Mouse (Mus musculus) forebrain, embryonic 16.5 days (tissue): ENCODE results near the gene Dohh. TPM values are rescaled to one million over a fixed set of nuclear protein-coding genes. Genes with fewer than 3 reads are reported as not detected.

ENCODE experiments used
- ATAC-seq: fragments of 200-750 bp; cut with Nextera tagmentation; 2 replicates; pipeline ENCODE4 v1.8.0; 2017; ENCODE audit warnings: mild to moderate bottlenecking, moderate library complexity
- H3K27ac ChIP-seq: fragments of 300-500 bp; sonication (generic); 2 replicates; pipeline ENCODE4 v1.5.1; 2014; ENCODE audit warnings: low read length, control low read depth
- H3K27me3 ChIP-seq: fragments of 300-500 bp; sonication (generic); replicated peaks from 2 replicates; pipeline ENCODE4 v1.6.1; 2014; ENCODE audit warnings: low read length; ENCODE audit not compliant: control insufficient read depth, insufficient read depth
- H3K36me3 ChIP-seq: fragments of 300-500 bp; sonication (generic); 2 replicates; pipeline ENCODE4 v1.6.1; 2014; ENCODE audit not compliant: control insufficient read depth, insufficient read depth
- H3K4me1 ChIP-seq: fragments of 300-500 bp; sonication (generic); replicated peaks from 2 replicates; pipeline ENCODE4 v1.6.1; 2014; ENCODE audit warnings: low read length; ENCODE audit not compliant: control insufficient read depth, insufficient read depth
- H3K4me2 ChIP-seq: fragments of 300-500 bp; sonication (generic); 2 replicates; pipeline ENCODE4 v1.6.1; 2014; ENCODE audit warnings: mild to moderate bottlenecking, low read length, control low read depth
- H3K4me3 ChIP-seq: fragments of 300-500 bp; sonication (generic); replicated peaks from 2 replicates; pipeline ENCODE4 v1.5.1; 2014; ENCODE audit warnings: mild to moderate bottlenecking, low read length, control low read depth
- H3K9ac ChIP-seq: fragments of 300-500 bp; sonication (generic); replicated peaks from 2 replicates; pipeline ENCODE4 v1.6.1; 2014; ENCODE audit warnings: low read depth, low read length, control low read depth
- H3K9me3 ChIP-seq: fragments of 300-500 bp; sonication (generic); 2 replicates; pipeline ENCODE4 v1.6.1; 2016; ENCODE audit warnings: low read length; ENCODE audit not compliant: control insufficient read depth
- WGBS: fragments of 180-500 bp; shearing (Covaris S2); extraction: QIAGEN DNeasy Blood & Tissue Kit; methylation state at CpG from one replicate; pipeline ENCODE4 v1.1.7; 2014; 5-methylcytosine and 5-hydroxymethylcytosine counted together
- polyA plus RNA-seq: library from polyadenylated mRNA; unstranded; fragments of >200 nt; fragmentation: Nextera tagmentation; extraction: Ambion mirVana; gene quantifications from 2 replicates; pipeline ENCODE4 v1.2.1, GENCODE M21; 2015

The Dohh gene
- polyA plus RNA-seq, 1 experiment from 2014 or later, result 91.0 TPM

DNA sequence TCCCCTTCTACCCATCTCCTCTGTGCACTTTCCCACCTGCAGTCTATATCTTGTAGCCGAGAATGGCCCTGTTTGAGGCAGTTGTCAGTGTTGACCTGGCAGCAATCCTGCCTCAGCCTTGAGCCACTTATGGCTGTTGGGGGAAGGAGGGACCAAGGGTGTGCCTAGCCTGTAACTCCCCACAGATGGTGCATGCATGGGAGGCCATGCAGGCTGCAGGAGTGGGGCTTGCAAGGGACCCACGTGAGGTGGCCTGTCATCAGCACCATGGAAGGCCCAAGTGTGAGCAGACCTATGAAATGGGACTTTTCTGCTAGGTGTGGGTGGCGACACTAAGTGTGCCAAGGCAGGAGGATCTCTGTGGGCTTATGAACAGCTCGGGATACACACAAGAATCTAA lies 19.2 kb upstream of the Dohh start:
- H3K36me3 ChIP-seq, result peaks cover 26% of the 10 kb centered on the region
- ATAC-seq, result 0 out of 2 replicates have a peak, but pooled peaks have one; percentile 10
- H3K4me1 ChIP-seq, result peaks cover 16% of the 10 kb centered on the region
- no peak overlapping the region for H3K4me3 ChIP-seq
- no peak overlapping the region for H3K9ac ChIP-seq
- peaks cover 12% of the 10 kb centered on the region for H3K27me3 ChIP-seq
- 30% methylated on average over 4 of the region's 4 CpGs for WGBS
- no peak overlapping the region for H3K27ac ChIP-seq
- no peak overlapping the region for H3K4me2 ChIP-seq
- H3K9me3 ChIP-seq, result no peaks in the 10 kb centered on the region

DNA sequence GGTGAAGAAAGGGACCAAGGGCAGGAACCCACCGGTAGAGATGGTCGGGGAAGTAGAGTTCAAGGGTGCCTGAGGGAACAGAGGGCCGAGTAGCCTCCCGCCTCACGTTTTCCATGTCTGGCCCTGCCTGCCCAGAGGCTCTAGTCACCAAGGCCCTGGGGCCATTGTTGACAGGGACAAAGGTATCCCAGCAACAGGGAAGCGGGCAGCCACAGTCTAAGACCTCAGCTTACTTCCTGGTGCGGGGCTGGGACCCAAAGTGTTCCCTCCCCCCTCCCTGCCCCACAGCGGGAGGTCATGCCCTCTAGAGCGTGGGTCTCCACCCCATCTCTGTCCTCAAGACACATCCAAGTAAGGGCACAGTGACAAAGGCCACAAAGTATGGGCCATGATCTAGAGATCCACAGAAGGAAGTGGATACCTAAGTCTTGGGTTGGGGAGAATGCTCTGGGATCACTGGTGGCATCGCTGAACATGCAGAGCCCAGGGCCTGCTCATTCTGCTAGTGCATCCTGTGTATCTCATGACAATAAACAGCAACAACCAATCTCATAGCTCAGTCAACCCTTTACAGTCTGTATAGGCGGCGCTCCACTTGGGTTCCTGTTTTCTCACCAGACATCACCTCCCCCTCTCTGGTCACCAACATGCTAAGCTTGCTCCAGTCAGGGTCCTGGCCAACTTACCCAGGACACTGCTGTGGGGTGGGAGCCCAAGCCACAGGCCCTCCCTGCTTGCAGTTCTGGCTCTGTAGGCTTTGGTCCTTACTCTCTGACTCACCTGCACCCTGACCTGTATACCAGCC lies 18.4 kb upstream of the Dohh start, which contains the start of gene 4930404N11Rik:
4930404N11Rik (minus strand) TSS at position 145 of the 805 bp plus-strand sequence.
- no peak within 1 kb of the TSS for H3K27ac ChIP-seq
- WGBS, result 18% methylated on average over 12 of the region's 12 CpGs
- H3K36me3 ChIP-seq, result peaks cover 26% of the 10 kb centered on the region
- H3K4me3 ChIP-seq, result no peak within 1 kb of the TSS
- H3K4me2 ChIP-seq, result peak within 1 kb of the TSS; percentile 49; the same call in 1 of the 2 replicates
- peaks cover 16% of the 10 kb centered on the region for H3K4me1 ChIP-seq
- peak; percentile 6; the same call in 1 of the 2 replicates for ATAC-seq
- no peak within 1 kb of the TSS for H3K9ac ChIP-seq
- H3K27me3 ChIP-seq, result peaks cover 12% of the 10 kb centered on the region
- no peaks in the 10 kb centered on the region for H3K9me3 ChIP-seq

DNA sequence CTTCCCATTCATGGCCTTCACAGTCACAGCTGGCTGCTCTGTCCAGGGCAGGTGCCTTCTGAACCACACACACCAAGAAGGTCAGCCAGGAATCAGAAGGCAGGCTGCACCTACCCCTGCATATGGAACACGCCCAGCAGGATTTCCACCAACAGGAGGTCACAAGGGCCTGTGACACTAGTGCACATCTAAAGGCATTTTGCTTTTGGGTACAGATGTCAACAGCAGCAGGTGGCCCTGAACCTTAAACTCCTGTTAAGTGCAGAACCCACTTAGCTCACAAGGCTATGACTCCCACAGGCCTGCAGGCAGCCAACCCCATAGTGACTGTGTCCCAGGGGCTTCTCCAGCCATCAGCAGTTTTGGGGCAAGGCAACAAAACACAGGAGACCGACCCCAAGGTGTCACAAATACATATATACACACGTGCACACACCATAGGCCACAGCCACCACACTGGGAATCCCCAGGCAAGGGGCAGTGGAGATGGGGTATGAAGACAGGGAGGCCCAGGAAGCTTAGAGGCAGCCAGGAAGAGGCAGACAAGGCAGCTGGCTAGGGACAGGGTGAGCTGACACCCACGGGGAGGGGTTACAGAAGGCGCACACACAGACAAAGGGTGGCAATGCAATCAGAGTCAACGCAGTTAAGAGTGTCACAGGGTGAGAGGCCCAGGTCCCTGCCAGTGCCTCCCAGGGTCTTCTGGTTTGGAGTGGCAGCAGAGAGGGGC lies 17.6 kb upstream of the Dohh start:
- H3K4me3 ChIP-seq, result no peak overlapping the region
- H3K9ac ChIP-seq, result no peak overlapping the region
- H3K4me2 ChIP-seq, result no peak overlapping the region
- 87% methylated on average over 6 of the region's 6 CpGs for WGBS
- H3K9me3 ChIP-seq, result no peaks in the 10 kb centered on the region
- peaks cover 16% of the 10 kb centered on the region for H3K4me1 ChIP-seq
- 0 out of 2 replicates have a peak, but pooled peaks have one; percentile 2 for ATAC-seq
- H3K27me3 ChIP-seq, result peaks cover 12% of the 10 kb centered on the region
- peaks cover 31% of the 10 kb centered on the region for H3K36me3 ChIP-seq
- H3K27ac ChIP-seq, result no peak overlapping the region

DNA sequence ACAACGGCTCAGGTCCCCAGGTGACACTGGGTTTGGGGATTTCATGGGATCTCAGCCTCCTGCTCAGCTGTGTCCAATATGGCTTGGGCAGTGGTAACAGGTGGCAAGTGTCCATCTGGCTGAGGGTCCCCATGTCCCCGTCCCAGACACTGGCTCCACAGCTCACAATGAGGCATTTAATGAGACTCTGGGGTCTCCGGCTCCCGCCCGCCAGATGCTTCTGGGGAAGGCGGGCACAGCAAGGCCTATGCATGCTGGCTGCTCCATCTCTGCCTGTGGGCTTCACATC lies 17.1 kb upstream of the Dohh start:
- ATAC-seq, result no peak
- Histone ChIP-seq H3K4me1 (peaks cover 16% of the 10 kb centered on the region), H3K4me2 (no peak overlapping the region), H3K9me3 (no peaks in the 10 kb centered on the region), H3K4me3 (no peak overlapping the region), H3K9ac (no peak overlapping the region), H3K27me3 (peaks cover 12% of the 10 kb centered on the region), H3K36me3 (peaks cover 31% of the 10 kb centered on the region), H3K27ac (no peak overlapping the region)
- WGBS, result 72% methylated on average over 6 of the region's 6 CpGs

DNA sequence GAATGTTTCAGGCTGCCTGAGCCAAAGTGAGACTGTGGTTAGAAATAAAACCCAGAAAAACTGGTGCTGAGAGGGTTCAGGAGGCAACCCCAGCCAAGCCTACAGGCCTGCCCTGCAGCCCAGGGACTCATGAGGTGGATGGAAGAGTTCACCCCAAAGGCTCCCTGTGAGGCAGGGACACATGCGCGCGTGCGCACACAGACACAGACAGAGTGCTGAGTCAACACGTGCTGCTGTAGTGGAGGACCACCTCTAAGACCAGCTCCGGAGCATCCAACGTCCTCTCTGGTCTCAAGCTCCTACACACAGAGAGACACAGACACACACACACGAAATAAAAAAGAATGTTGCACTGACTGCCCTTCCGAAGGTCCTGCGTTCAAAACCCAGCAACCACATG lies 8.9 kb upstream of the Dohh start:
- Histone ChIP-seq H3K4me1 (peaks cover 24% of the 10 kb centered on the region), H3K4me2 (no peak overlapping the region), H3K9ac (no peak overlapping the region), H3K36me3 (peaks cover 6% of the 10 kb centered on the region; the same call in 1 of the 2 replicates), H3K27me3 (no peaks in the 10 kb centered on the region), H3K4me3 (no peak overlapping the region), H3K9me3 (no peaks in the 10 kb centered on the region), H3K27ac (no peak overlapping the region)
- 89% methylated on average over 10 of the region's 10 CpGs for WGBS
- ATAC-seq, result no peak

DNA sequence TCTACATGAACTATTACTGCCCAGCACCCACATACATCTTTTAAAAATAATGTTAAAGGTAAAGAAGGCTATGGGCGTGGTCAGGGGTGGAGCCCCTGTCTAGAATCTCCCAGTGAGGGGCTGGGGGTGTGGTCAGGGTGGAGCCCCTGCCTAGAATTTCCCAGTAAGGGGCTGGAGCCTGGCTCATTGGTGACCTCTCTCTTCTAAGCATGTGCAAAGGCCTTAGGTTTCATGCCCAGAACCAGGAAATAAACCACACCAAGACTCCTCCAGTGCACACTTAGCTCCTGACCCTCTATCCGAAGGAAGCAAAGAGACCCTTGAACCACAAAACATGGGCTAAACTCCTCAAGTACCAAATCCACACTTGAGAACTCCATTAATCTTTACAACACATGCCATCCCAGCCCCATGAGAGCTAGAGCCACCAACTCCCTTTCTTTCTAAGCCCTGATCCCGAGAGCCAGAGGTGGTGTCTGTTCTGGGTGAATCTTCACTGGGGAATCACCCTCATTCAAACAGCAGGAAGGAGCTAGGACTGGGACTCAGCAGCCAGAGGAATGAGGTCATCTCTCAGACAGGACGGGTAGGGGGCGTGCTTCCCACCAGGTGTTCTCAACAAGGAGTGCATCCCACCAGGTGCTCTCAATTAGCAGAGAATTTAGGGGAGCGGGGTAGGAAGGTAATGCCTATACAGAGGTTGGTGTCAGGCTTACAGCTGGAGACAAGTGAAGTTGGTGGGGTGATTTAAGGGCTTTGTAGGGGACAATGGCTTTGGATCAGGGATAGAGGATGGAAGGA lies 7.5 kb upstream of the Dohh start:
- Histone ChIP-seq H3K27ac (no peak overlapping the region), H3K4me1 (peaks cover 24% of the 10 kb centered on the region), H3K9ac (peak overlapping the region; percentile 88), H3K36me3 (0 out of 2 replicates have a peak, but pooled peaks cover 2% of the 10 kb centered on the region), H3K27me3 (no peaks in the 10 kb centered on the region), H3K4me2 (peak overlapping the region; percentile 89), H3K9me3 (no peaks in the 10 kb centered on the region), H3K4me3 (peak overlapping the region; percentile 78)
- WGBS, result 38% methylated on average over 6 of the region's 6 CpGs
- ATAC-seq, result no peak

DNA sequence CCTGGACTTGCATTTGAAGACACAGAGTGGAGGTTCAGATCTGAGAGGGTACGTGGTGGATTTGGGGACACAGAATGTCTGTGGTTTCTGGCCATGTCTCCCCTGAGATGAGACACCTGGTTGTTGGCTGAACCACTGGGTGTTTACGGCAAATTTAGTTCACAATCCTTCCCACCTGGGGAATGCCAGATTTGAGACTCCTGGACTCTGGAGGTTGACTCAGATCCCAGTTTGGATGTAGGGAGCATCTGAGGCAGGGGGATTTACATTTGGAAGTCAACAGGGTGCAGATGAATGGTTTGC lies 6.9 kb upstream of the Dohh start:
- no peak for ATAC-seq
- H3K36me3 ChIP-seq, result 0 out of 2 replicates have a peak, but pooled peaks cover 2% of the 10 kb centered on the region
- peak overlapping the region; percentile 88 for H3K9ac ChIP-seq
- WGBS, result 49% methylated on average over 2 of the region's 2 CpGs
- H3K27me3 ChIP-seq, result no peaks in the 10 kb centered on the region
- H3K27ac ChIP-seq, result no peak overlapping the region
- peaks cover 24% of the 10 kb centered on the region for H3K4me1 ChIP-seq
- H3K4me2 ChIP-seq, result peak overlapping the region; percentile 89
- H3K9me3 ChIP-seq, result no peaks in the 10 kb centered on the region
- H3K4me3 ChIP-seq, result peak overlapping the region; percentile 78

DNA sequence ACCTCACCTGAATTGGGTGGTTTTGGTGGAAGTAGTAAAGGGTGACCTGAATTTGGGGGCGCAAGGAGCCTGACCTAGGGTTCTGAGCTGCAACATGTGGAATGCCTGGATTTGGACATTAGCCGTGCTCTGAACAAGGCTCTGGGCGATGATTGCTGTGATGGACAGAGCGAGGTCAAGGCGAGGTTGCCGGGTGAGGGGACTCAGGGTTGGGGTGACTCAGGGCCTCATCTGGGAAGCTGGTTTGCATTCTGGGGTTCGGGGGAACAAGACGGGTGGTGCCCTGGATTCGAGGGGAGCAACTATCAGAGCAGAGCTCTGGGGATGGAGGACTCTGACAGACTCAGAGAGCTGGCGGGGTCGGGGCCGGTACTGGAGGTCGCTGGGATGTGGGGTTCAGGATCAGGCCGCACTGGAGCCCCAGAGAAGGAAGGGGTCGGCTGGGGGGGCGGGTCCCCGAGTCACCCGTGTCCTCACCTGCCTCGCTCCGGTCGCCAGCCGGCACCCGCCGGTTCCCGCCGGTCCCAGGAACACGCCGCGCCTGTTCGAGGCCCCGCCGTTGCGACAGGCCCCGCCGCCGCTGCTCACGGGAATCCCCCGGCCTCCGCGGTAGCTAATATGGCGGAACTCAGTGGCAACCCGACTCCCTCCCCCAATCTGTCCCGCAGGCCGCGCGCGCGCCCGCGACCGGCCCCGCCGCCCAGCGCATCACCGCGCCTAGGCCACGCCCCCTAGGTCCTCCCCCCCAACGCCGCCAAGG lies 6.3 kb upstream of the Dohh start, which contains the start of gene Fzr1:
Fzr1 (minus strand) TSS at position 724 of the 760 bp plus-strand sequence.
- Histone ChIP-seq H3K36me3 (0 out of 2 replicates have a peak, but pooled peaks cover 2% of the 10 kb centered on the region), H3K4me2 (peak within 1 kb of the TSS; percentile 89), H3K27me3 (no peaks in the 10 kb centered on the region), H3K9me3 (no peaks in the 10 kb centered on the region), H3K9ac (peak within 1 kb of the TSS; percentile 88), H3K4me3 (peak within 1 kb of the TSS; percentile 78), H3K27ac (peak within 1 kb of the TSS; percentile 70), H3K4me1 (peaks cover 24% of the 10 kb centered on the region)
- WGBS, result under 1% methylated on average over 54 of the region's 59 CpGs
- ATAC-seq, result peak; percentile 64; the same call in 1 of the 2 replicates
